Mouse (Mus musculus): ENCODE results near the gene Prkar2b.

The Prkar2b gene

DNA sequence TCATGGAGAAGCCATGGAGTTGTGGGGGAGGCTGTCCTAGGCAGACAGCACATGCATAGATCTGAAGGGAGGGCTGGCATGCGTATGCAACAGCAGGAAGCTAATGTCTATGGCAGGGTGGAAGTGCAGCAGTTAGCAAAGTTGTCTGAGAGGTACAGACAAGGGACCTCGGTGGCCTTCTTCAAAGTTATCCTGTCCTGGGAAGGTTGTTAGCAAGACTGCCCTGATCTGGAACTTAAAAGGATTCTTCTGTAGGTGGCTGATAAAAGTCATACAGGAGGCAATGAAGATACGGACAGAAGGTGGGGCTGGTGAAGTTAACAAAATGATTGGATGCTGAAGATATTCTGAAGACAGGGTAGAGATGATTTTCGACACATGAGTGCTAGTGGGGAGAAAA, 94.7 kb downstream of the Prkar2b start:
- no peak for DNase-seq (ENCODE audit: low spot score)

DNA sequence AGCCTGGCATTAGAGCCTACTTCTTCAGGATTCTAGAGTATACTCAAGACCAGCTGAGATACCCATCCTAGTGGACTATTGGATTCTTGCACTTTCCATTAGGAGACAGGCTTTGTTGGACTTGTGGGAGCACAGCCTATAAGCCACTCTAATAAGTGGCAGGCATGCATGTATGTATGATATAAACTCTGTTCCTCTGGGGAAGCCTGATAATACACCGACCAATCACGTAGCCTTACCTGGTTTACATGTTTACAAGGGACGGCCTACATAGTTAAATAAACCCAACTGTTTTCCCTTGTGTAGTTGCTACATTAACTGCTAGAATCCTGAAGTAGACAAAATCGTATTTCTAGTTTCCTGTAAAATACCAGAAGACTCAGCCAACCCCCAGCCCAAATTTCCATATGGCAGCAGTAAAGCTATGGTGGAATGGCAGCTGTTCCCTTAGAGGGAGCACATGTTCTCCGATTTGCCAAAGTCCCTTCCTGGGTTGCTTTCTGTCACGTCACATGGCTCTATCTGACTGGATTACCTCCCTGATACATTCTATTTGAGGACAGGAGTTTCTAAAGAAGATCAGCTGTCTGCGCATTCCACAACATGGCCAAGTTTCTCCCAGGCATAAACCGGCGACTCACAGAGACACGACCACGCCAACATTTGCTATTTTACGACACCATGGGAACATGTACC, 95.4 kb downstream of the Prkar2b start:
- no peak for DNase-seq (ENCODE audit: low spot score)

DNA sequence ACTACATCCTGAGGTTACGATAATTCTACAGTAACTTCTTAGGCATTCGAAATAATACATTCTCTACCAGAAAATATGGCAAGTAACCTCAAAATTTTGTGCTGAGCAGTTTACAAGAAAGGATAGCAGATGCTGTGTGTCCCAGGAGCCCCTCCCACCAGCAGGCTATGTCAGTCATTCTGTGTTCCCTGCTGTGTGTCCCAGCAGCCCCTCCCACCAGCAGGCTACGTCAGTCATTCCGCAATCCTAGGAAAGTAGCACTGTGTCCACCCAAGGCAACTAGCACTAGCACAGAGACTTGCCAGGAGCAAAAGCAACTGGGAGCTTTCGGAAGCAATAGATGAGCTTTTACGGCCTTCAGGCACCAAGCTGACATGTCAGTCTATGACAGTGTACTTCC, 97.0 kb downstream of the Prkar2b start:
- no peak for DNase-seq (ENCODE audit: low spot score)

DNA sequence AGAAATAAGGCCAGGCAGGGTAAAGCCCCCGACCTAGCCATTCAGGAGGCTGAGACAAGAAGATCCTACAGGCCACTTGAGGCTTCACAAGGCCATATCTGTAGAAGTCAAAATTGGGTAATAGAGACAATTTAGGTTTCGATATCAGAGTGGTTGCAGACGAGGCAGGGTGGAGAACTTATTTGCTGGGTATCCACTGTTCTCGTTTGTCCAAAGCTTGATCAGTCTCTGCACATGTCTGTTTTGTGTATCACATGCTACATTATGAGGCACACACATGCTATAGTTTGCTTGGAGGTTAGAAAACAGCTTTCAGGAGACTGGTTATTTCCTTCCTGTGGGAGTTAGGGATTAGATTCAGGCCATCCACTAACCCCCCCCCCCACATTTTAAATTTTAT, 105.3 kb downstream of the Prkar2b start:
- no peak for DNase-seq (ENCODE audit: low spot score)

DNA sequence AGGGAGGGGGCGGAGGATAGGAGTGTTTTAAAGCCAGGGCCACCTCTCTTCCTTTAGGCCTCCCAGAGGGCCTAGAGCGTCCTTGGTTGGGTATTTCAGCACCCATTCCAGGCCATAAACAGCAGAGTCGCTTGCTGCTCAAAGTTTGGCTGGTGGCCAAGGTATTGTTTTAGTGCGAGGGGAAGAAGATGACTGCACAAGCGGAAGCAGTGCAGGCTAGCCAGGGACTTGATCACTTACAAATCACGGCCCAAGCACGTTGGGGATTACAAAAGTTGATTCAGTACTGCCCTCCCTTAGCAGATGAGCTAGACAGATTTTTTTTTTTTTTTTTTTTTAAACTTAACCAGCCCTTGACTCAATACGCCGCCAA, 110.5 kb downstream of the Prkar2b start:
- DNase-seq (ENCODE audit: low spot score), result peak; percentile 48

DNA sequence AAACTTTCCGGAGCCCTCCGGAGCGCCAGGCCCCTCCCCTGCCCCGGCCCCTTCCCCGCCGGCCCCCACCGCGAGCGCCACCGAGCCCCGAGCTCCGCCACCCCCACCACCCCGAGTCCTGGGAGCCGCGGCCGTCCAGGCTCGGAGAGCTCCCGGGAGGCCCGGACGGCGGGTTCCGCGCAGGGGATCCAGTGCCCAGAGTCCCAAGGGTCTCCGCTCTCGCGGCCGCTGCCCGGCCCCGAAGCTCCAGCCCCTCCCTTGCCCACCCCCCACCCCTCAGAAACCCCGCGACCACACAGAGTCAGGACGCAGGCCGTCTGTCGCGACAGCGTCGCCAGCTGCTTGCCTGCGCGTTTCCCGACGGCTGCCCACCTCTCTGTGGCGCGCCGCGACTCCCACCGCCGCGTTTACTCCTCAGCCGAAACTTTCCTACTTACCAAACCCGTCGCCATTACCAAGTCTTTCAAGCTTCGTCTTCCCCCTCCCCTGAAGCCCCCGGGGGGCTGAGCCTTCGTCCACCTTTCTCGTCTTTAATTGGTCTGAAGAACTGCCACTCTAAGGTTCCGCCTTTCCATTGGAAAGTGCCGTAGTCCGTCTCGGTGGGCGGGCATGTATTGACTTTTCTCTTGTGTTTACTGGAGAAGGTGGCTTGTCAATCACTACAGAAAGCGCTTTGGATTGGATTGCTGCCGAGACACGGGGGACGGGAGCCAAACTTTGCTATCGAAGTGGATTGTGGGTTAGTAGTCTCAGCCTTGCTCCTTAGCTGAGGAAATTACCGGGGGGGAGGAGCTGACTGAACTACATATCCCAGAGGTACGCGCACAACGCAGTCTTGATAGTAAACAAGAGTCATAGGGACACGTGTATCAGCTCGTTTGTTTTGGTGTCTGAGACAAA, 111.1 kb downstream of the Prkar2b start, which contains the start of gene Hbp1:
Gene Hbp1 (minus strand): TSS at position 777 of the 900 bp plus-strand sequence.
- peak; percentile 97 for DNase-seq (ENCODE audit: low spot score)

DNA sequence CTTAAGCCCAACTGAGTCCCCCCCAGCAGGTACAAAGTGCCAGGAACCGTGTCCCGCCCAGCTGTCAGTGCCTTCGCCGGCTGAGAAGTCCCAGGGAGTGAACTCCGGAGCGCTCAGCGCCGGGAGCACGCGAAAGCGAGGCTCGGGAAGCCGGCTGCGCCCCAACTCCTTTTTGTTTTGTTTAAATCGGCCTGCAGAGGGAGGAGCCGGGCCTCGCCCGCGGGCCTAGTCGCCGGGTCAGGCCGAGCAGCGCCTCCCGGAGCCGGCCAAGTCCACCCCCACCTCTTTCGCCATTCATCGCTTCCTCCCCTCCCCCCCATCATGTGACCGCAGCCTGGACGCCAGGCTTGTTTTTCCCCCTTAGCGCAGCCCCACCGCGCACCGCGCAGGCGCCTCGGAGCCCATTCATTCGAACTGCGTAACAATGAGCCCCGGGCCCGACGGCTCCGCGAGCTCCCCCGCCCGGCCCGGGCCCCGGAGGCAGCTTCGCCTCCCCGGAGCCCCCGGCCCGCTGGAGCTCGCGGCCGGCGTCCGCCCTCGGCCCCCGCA, 111.8 kb downstream of the Prkar2b start:
- peak; percentile 76 for DNase-seq (ENCODE audit: low spot score)

DNA sequence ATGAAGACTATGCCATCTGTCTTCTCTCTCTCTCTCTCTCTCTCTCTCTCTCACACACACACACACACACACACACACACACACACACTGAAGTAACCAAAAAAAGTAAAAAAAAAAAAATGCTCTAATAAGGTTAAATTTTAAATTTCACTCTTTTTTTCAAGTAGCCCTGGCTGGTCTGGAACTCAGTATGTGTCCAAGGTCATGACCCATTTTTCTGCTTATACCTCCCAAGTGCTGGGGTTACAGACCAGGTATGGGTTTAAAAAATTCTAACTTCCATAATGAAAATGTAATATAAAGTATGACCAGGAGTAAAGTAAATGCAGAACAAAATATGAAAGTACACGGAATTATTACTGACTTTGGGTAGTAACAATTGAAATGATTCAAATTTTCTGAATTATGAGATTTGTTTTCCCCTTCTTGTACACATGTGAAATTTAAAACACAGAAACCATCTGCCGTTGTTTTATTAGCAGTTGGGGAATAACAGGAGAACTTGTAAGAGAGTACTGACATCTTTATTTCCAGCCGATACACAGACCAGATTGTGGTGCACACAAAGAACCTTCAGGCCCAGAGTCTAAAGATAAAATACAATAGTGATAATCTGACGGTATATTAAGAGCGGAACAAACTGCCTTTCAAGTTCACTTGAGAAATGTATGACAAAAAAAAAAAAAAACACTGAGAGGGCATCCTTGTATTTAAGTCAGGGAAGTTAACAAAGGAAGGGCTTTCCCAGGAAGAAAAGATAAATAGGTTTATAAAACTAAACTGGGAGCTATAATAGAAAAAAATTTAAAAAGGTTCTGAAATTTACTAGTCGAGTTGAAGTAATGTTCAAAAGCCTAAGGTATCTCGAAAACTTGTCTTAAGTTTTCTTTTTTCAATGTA, 112.7 kb downstream of the Prkar2b start:
- DNase-seq (ENCODE audit: low spot score), result no peak

DNA sequence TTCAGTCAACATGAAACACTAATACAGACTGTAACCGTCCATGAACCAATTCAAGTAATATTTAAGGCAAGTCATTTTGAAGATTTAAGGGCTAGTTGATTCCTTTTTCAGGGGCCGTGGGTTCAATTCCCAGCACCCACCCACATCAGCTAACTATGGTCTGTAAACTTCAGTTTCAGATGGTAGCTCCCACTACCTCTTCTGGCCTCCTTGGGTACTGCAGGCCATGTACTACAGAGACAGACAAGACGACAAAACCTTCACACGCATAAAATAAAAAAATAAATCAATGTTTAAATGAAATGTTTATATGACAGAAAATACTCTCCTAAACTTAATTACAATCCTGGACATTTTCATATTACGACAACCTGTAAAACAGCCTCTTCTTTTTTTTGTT, 113.6 kb downstream of the Prkar2b start:
- no peak for DNase-seq (ENCODE audit: low spot score)

DNA sequence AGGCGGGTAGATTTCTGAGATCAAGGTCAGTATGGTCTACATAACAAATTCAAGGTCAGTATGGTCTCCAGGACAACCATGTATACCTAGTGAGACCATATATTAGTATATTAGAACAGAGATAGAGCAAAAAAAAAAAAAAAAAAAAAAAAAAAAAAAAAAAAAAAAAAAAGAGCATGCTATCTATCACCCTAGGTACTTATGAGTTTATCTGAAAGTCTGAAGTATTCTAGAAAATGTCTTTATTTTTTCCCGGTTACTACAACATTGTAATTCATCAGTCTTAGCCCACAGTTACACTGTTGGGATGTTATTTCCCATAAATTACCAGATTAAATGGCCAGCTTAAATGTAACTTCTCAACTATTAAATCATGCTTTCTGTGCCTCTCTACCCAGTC, 116.7 kb downstream of the Prkar2b start:
- DNase-seq (ENCODE audit: low spot score), result no peak

DNA sequence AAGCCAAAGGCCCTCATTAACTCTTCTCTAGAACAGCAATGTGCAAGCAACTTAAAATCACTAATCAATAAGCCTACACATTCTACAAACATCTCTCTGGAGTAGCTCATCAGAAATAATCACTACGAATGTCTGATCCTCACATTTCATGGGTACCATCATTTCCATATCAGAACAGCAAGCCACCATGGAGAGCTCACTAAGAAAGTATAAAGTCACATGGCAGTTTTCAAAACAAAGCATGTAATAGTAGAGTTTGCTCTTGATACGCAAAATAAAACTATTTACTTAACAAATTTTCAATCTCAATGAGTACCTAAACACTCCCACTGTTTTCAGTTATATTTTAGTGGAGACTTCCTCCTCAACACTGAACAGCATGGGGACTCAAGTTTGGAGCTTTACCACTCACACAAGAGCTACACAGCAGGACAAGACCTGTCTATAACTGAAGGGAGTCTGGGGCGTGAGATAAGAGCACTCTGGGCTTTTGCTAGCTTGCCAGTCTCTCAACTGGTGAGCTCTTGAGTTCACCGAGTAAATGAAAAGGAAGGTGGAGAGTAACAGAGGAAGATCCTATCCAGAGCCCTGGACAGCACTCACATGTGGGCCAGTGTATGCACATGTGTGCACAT, 118.0 kb downstream of the Prkar2b start:
- DNase-seq (ENCODE audit: low spot score), result no peak

DNA sequence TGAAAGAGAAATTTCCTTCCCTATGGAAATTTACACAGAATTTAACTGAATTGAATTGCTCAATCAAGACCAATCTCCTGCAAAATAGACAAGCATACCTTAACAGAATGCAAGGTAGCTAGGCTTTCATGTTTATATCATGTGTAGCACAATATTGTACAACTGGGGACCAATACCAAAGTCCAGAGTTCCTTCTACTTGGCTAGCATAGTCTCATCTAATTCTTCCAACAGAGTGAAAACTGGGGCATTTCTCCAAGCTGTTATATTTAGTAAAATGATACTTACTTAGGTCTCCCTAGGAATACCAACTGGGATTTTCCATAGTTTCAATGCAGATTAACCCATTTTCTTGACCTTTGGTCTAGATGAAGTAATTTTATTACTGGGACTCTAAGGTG, 122.1 kb downstream of the Prkar2b start:
- DNase-seq (ENCODE audit: low spot score), result no peak

DNA sequence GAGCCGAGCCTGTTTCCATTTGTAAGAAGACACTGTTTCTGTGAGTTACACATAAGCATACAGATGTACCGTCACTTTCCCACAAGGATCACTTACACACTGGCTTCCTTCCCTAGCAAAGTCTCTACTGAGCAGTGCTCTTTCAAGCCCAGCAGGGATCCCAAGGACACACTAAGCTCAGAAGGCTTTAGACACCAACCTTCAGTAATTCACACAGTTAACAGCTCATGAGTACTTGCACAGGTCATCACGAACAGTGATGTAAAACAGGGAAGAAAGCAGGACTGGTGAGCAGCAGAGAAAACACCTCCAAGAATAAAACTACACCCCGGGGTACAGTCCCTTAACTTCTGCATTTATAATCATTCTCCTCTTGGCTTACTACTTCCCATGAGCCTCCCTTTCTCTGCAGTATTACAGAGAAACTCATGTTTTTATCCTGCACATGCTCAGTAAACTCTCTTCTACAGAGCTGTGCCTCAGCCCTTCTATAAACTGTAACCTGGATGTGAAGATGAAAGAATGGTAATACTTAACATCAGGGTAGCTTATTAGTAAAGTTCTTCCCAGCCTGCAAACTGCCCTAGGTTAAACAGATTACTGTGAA, 122.6 kb downstream of the Prkar2b start:
- DNase-seq (ENCODE audit: low spot score), result no peak

DNA sequence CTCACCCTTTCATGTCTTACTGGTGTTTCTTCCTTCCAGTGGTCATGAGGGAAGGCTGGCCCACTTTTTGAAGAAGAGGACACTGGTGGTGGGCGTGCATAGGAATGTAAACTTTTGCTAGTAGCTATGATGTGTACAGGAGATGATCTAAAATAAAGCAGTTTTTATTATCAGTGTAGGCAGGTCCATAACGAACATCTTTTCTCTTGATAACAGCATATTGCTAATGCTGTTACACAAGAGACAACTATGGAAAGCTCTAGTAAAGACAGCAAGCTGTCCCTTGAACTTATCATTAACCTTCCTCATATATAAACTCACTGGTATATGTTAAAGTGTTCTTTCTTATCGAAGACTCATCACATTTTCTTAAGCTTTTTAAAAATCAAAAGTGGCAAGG, 123.5 kb downstream of the Prkar2b start:
- no peak for DNase-seq (ENCODE audit: low spot score)

DNA sequence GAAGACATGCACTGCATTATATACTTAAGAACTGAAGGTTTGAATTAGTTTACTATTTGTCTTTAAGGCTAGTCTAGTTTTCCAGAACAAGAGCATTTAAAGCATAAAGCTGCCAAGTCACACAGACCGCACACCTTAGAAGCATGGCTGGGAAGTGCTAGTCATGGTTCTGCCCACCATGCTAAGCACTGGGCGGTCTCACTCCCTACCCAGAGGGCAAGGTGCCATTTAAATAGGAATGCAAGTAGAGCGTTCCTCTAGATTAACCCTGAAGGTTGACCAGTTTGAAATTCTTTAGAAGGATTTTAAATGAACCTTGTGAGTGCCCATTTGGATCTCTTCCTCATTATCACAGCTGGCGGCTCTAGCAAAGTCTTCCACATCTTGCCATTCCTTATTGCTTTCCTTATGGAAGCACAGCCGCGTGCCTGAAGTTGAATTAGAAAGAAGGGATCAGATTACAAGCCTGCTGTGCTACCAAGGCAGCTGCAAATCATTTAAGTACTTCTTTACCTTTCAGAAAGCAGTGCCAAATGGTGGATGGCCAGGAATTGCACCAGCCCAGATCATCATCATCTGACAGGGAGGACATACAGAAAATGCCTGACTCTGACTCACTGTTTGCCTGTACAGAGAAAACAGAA, 124.3 kb downstream of the Prkar2b start:
- DNase-seq (ENCODE audit: low spot score), result no peak

DNA sequence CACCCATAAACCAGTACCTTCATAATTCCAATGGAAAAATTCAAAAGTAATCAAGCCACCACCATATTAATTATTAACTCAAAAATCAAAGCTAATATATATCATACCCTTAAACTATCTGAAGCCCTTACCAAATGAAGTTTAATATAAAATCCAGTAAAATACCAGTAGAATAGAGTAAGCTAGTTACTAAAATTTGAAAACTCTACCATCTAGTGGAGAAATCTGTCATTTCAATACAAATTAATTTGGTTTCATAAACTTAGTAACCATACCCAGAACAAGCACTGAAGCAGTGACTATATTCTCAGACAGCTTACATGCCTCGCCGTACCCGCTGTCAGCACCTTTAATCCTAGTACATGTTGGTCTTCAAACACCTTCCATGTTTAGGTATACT, 129.3 kb downstream of the Prkar2b start:
- no peak for DNase-seq (ENCODE audit: low spot score)

DNA sequence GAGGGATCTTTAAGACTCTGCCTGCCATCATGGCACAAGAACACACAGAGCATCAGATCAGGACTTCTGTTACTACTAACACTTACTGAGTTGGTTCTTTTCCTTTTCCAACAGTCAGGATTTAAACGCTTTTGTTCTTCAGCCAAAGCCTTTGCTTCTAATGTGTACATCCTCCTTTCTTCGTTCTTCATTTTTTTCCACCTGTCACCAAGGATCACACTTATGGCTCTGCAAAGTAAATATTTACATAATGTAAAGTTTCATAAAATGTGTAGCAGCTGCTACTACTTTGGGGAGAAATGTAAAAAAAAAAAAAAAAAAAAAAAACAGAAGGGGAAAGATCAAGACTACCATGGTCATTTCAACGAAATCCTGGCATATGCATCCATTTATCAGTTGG, 132.6 kb downstream of the Prkar2b start:
- no peak for DNase-seq (ENCODE audit: low spot score)

DNA sequence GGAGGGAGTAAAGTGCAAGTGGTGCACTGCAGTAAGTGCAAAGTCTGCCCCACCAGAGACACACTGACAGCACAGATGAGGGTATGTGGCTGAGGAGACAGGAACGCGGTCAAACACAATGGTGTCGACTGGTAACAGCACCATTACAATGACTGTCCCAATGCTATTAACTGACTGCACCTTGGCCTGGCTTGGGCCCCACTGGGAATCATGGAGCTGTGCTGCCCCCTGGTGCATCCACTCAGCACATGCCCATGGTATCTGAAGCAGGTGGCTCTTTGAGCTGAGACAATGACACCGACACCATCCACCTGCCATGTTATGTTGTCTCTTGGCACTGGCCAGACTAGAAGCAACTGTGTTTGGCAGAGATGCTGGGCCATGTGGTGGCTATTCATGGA, 134.4 kb downstream of the Prkar2b start:
- DNase-seq (ENCODE audit: low spot score), result peak; percentile 9

DNA sequence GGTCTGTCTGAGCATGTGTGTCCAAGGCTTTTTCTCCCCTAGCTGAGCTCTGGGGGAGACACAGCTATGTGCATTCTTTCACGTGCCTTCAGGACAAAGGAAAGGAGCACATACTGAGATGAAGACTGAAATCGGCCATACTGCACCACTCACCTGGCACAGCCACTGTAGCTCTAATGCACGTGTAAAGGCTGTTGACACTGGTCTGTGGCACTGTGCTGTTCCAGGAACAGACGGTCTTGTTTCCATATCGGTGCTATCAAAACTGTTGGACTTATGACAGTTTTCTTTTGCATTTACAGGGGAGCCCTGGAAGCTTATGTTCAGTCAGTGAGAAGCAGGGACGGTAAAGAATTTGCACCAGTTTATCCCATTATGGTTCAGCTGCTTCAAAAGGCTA, 135.8 kb downstream of the Prkar2b start:
- no peak for DNase-seq (ENCODE audit: low spot score)

DNA sequence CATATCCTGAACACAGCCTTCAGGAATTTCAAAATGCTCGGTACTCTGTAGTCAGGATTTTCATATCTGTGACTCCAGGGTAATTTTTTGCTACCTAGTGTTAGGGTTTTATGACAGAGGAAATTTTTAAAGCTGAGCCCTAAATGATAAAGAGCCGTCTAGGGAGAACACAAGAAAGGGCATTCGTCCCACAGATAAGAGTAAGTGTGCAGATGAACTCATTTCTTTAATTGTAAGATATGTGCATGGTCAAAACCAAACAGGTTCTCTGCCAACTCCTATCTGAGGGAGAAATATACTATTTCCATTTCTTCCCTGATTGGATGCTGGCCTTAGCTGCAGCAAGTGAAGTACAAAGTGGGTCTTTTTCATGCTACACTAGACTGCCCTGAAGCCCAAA, 137.0 kb downstream of the Prkar2b start:
- DNase-seq (ENCODE audit: low spot score), result no peak
